Mouse (Mus musculus) kidney, postnatal 0 days (tissue): ENCODE measurements around the gene Ier2. TPM values are rescaled to one million over a fixed set of nuclear protein-coding genes. Genes with fewer than 3 reads are reported as not detected.

Experiments
- ATAC-seq: fragments of 200-750 bp; cut with Nextera tagmentation; replicated peaks from 2 replicates; pipeline ENCODE4 v1.8.0; 2017; ENCODE audit warnings: low read depth, moderate number of reproducible peaks, moderate TSS enrichment, moderate library complexity; ENCODE audit not compliant: low FRiP score
- DNase-seq: peaks from one replicate; pipeline ENCODE4 v3.0.0-alpha.2; 2016; ENCODE audit warnings: low spot score
- H3K27ac ChIP-seq: fragments of 300-500 bp; sonication (generic); 2 replicates; pipeline ENCODE4 v1.5.1; 2014; ENCODE audit warnings: mild to moderate bottlenecking
- H3K27me3 ChIP-seq: fragments of 300-500 bp; sonication (generic); 2 replicates; pipeline ENCODE4 v1.6.1; 2014; ENCODE audit warnings: low read length, mixed read lengths; ENCODE audit not compliant: insufficient read depth
- H3K36me3 ChIP-seq: fragments of 300-500 bp; sonication (generic); 2 replicates; pipeline ENCODE4 v1.6.1; 2014; ENCODE audit warnings: low read length, mixed read lengths; ENCODE audit not compliant: insufficient read depth
- H3K4me1 ChIP-seq: fragments of 300-500 bp; sonication (generic); replicated peaks from 2 replicates; pipeline ENCODE4 v1.6.1; 2014; ENCODE audit warnings: antibody characterized with exemption, low read length, mixed read lengths; ENCODE audit not compliant: insufficient read depth
- H3K4me2 ChIP-seq: fragments of 300-500 bp; sonication (generic); 2 replicates; pipeline ENCODE4 v1.6.1; 2014; ENCODE audit warnings: mild to moderate bottlenecking, low read length, moderate library complexity, mixed read lengths
- H3K4me3 ChIP-seq: fragments of 300-500 bp; sonication (generic); replicated peaks from 2 replicates; pipeline ENCODE4 v1.5.1; 2014; ENCODE audit warnings: low read depth, low read length
- H3K9ac ChIP-seq: fragments of 300-500 bp; sonication (generic); 2 replicates; pipeline ENCODE4 v1.6.1; 2014; ENCODE audit warnings: low read depth, low read length
- H3K9me3 ChIP-seq: fragments of 300-500 bp; sonication (generic); replicated peaks from 2 replicates; pipeline ENCODE4 v1.6.1; 2016; ENCODE audit warnings: low read length, inconsistent platforms, mixed read lengths
- CTCF ChIP-seq: IDR thresholded peaks from 2 replicates; pipeline ENCODE4 v1.5.1; 2016; ENCODE audit warnings: antibody characterized with exemption, low read depth, mild to moderate bottlenecking, moderate library complexity
- WGBS: fragments of 180-500 bp; shearing (Covaris S2); extraction: QIAGEN DNeasy Blood & Tissue Kit; methylation state at CpG from one replicate; pipeline ENCODE4 v1.1.7; 2014; 5-methylcytosine and 5-hydroxymethylcytosine counted together
- polyA plus RNA-seq: library from polyadenylated mRNA; unstranded; fragments of >200 nt; fragmentation: Nextera tagmentation; extraction: Ambion mirVana; gene quantifications from 2 replicates; pipeline ENCODE4 v1.2.1, GENCODE M21; 2015

The Ier2 gene
- 77.4 and 83.8 TPM in 2 replicates for polyA plus RNA-seq

DNA sequence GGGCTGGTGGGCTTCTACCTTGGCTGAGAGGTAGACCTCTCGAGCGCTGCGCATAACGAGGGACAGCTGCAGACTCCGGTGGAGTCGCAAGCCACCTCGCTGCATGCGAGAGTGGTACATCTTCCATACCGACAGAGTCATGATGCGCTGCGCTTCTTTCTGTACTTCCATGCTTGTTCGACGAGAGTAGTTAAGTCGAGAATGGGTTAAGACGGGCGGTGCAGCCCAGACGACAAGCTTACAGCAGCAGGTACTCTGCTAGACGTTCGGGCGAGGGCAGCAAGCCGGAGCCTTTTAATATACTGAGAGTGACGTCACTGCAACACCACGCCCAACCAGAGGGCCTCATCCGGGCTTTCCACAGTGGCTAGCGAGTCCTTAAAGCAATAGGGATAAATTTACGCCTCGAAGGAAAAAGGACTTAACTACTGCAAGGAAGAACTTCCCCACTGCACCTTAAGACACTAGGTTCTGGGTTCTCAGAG, at the start of gene Ier2:
Gene Ier2, minus strand, starts transcription at position 272 of the 485 bp plus-strand sequence.
- no peak for TF ChIP-seq CTCF
- peak within 1 kb of the TSS; percentile 90 for H3K9ac ChIP-seq
- DNase-seq (peak; percentile 99), ATAC-seq (peak; percentile 69)
- peaks cover 31% of the 10 kb centered on the region for H3K4me1 ChIP-seq
- H3K36me3 ChIP-seq, result no peaks in the 10 kb centered on the region
- peak within 1 kb of the TSS; percentile 95 for H3K27ac ChIP-seq
- no peaks in the 10 kb centered on the region for H3K9me3 ChIP-seq
- H3K27me3 ChIP-seq, result no peaks in the 10 kb centered on the region
- 0% methylated on average over 27 of the region's 27 CpGs for WGBS
- peak within 1 kb of the TSS; percentile 86 for H3K4me3 ChIP-seq
- peak within 1 kb of the TSS; percentile 80 for H3K4me2 ChIP-seq

DNA sequence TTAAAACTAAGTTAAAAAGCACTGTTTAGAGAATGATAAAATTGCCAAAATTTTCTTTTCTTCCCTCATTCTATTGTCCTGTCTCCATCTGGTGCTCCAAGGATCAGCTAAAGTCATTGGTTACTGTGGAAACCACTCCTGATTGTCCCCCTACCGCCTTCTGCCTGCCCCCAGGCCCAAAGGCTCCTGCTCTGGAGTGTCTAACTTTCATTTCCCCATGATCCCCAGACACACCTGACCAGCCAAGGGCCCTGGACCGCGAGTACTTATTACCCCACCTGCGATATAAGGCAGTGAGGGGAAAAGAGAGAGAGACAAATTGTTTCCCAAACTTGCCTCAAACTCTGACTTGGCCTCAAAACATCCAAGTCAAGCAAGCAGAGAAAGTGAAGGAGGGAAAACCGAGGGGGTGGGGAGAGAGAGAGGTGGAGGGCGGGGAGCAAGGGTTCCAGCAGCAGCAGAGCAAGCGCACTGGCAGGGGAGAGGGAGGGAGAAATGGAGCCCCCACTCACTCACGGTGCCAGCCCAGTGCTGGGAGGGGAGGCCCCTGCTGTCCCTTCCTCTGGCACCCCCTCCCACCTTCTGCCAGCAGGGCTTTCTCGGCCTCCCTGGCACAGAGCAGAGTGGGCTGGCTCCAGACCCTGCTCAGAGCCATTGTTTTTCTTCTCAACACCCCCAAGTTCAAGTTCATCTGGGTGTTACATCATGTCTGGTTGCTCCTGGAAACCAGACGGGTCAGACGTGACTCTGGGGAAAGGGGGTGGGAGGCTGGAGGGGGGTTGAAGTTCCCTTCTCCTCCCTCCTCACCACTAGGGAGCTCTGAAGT, 49.5 kb upstream of the Ier2 start:
- Histone ChIP-seq H3K4me3 (no peak overlapping the region), H3K27ac (peak overlapping the region; percentile 82), H3K9ac (no peak overlapping the region), H3K9me3 (no peaks in the 10 kb centered on the region), H3K27me3 (peaks cover 8% of the 10 kb centered on the region; the same call in 1 of the 2 replicates), H3K4me2 (peak overlapping the region; percentile 34; the same call in 1 of the 2 replicates), H3K4me1 (peaks cover 63% of the 10 kb centered on the region), H3K36me3 (no peaks in the 10 kb centered on the region)
- DNase-seq (peak; percentile 85), ATAC-seq (peak; percentile 76)
- TF ChIP-seq CTCF, result no peak; the same call in 1 of the 2 replicates
- 12% methylated on average over 10 of the region's 11 CpGs for WGBS

DNA sequence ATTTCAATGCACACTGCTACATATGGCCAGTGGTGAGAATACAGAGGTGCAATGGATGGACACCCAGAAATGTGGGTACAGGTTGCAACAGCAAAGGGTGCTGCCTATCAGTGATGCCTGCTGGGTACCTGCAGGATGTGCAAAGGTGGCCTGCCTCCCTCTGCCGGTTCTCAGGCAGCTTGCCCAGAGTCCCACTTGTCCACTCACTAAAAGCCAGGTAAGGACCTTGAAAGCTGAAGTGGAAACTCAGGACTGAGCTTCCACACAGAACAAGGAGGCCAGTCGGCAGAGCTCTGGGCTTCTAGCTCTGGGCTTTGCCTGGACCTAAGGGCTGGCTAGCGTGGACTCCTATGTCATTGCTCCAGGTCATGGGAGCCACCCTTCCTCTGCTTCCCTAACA, 48.7 kb upstream of the Ier2 start:
- no peak overlapping the region for H3K4me3 ChIP-seq
- H3K4me1 ChIP-seq, result peaks cover 71% of the 10 kb centered on the region
- DNase-seq, result no peak
- ATAC-seq, result no peak
- peak overlapping the region; percentile 82; the same call in 1 of the 2 replicates for H3K27ac ChIP-seq
- H3K27me3 ChIP-seq, result peaks cover 12% of the 10 kb centered on the region; the same call in 1 of the 2 replicates
- H3K9me3 ChIP-seq, result no peaks in the 10 kb centered on the region
- H3K36me3 ChIP-seq, result no peaks in the 10 kb centered on the region
- 40% methylated on average over 3 of the region's 3 CpGs for WGBS
- H3K9ac ChIP-seq, result no peak overlapping the region
- no peak for TF ChIP-seq CTCF
- no peak overlapping the region for H3K4me2 ChIP-seq

DNA sequence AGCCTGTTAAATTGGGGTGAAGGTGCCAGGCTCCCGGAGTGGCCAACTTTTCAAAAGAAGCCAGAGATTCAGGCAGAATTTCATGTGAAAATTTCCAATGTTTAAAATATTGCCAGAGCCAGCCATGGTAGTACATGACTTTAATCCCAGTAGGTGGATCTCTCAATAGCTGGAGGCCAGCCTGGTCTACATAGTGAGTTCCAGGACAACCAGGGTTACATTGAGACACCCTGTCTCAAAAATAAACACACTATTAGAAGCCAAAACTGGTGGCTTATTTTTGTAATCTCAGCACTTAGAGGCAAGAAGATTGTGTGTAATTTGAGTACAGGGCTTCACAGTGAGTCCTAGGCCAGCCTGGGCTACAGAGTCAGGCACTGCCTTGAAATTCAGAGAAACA, 47.3 kb upstream of the Ier2 start:
- DNase-seq (no peak), ATAC-seq (no peak)
- Histone ChIP-seq H3K27me3 (peaks cover 21% of the 10 kb centered on the region; the same call in 1 of the 2 replicates), H3K4me2 (no peak overlapping the region), H3K27ac (no peak overlapping the region), H3K9me3 (no peaks in the 10 kb centered on the region), H3K4me1 (peaks cover 68% of the 10 kb centered on the region), H3K4me3 (no peak overlapping the region), H3K9ac (no peak overlapping the region), H3K36me3 (no peaks in the 10 kb centered on the region)
- WGBS, result 97% methylated on average over 1 of the region's 1 CpGs
- no peak for TF ChIP-seq CTCF

DNA sequence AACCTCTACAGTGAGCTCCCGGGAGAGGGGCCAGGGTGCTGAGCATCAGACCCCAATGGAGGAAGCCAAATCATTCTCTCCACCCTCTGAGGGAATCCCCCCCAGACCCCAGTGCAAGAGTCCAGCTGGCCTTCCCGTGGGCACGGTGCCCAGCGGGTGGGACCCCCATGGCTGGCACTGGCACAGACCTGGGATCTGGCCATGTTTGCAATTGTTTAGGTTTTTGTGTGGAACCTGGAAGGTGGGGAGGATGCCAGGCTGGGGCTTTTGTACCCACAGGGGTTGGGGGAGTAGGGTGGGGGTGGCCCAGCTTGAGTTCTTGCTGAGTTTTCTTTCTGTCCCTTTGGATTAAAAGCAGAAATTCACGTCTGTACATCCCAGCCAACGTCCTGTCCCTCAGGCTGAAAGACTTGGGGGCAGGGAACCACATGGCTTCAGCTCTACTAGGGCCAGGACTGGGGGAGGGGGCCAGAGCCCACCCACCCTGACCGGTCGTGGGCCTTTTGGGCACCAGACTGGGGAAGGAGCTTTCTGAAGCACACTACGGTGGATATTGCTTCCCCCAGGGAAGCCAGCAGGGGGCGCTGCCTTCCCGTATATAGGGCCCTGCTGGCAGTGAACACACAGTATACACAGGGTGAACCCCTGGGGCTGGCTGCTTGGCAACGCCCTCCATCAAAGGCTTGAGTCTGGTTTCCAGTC, 46.3 kb upstream of the Ier2 start:
- no peaks in the 10 kb centered on the region for H3K36me3 ChIP-seq
- 18% methylated on average over 12 of the region's 12 CpGs for WGBS
- no peaks in the 10 kb centered on the region for H3K9me3 ChIP-seq
- H3K9ac ChIP-seq, result no peak overlapping the region
- H3K4me3 ChIP-seq, result no peak overlapping the region
- no peak overlapping the region for H3K4me2 ChIP-seq
- DNase-seq, result peak; percentile 90
- peaks cover 23% of the 10 kb centered on the region; the same call in 1 of the 2 replicates for H3K27me3 ChIP-seq
- TF ChIP-seq CTCF, result peak; percentile 96
- peaks cover 63% of the 10 kb centered on the region for H3K4me1 ChIP-seq
- peak; percentile 48 for ATAC-seq
- no peak overlapping the region for H3K27ac ChIP-seq

DNA sequence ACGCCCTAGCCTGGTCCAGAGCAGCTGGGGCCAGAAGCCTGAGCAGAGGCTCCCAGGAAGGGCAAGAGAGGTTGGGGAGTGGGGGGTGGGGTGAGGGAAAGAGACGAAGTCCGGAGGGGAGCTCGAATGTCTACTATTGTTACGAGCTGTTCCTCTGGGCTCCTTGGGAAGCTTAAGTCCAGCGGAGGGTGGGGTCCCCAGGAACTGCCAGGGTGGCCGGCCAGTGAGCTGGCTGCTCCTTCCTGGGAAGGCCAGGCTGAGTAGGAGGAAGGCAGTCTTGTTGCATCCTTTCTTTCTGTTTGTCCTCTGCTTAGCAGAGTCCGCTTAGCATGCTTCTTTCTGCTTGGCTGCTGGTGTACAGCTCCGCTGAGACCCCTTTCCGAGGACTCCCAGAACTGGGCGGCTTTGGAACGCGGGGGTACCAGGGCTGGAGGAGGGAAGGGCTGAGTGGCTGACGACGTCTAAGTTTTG, 45.5 kb upstream of the Ier2 start:
- no peak for TF ChIP-seq CTCF
- Histone ChIP-seq H3K9me3 (no peaks in the 10 kb centered on the region), H3K36me3 (no peaks in the 10 kb centered on the region), H3K4me2 (peak overlapping the region; percentile 45), H3K4me1 (peaks cover 56% of the 10 kb centered on the region), H3K9ac (no peak overlapping the region), H3K27ac (peak overlapping the region; percentile 44), H3K4me3 (peak overlapping the region; percentile 14; the same call in 1 of the 2 replicates), H3K27me3 (peaks cover 30% of the 10 kb centered on the region; the same call in 1 of the 2 replicates)
- WGBS, result 28% methylated on average over 15 of the region's 15 CpGs
- ATAC-seq (no peak), DNase-seq (no peak)
